Mouse (Mus musculus) NIH3T3 (cell line): ENCODE results near the gene Heatr5a.

Source experiments
- DNase-seq: peaks from one replicate; pipeline ENCODE4 v3.0.0-alpha.2; 2012; ENCODE audit warnings: low read depth

The Heatr5a gene

GRCm38 (mm10) chr12:51844771-51845256 is 126.3 kb downstream of the Heatr5a start:
- peak; percentile 94 for DNase-seq

- no peak for DNase-seq
These were observed 127.3 kb downstream of the Heatr5a start for GRCm38 (mm10) chr12:51843576-51844520.

GRCm38 (mm10) chr12:51842081-51842864 is 128.8 kb downstream of the Heatr5a start:
- DNase-seq: no peak

- DNase-seq: no peak
These were observed 131.3 kb downstream of the Heatr5a start for GRCm38 (mm10) chr12:51839856-51840255.

GRCm38 (mm10) chr12:51835219-51835618 is 135.9 kb downstream of the Heatr5a start:
- DNase-seq: no peak

GRCm38 (mm10) chr12:51831931-51832330 is 139.2 kb downstream of the Heatr5a start:
- no peak for DNase-seq

- no peak for DNase-seq
These were observed 139.8 kb downstream of the Heatr5a start for GRCm38 (mm10) chr12:51831296-51831695.

GRCm38 (mm10) chr12:51830671-51831070 is 140.4 kb downstream of the Heatr5a start:
- no peak for DNase-seq

GRCm38 (mm10) chr12:51830077-51830402 is 141.1 kb downstream of the Heatr5a start:
- no peak for DNase-seq

GRCm38 (mm10) chr12:51829290-51830076 is 141.6 kb downstream of the Heatr5a start, which contains the start of gene Hectd1:
TSS of gene Hectd1 (minus strand) at chr12:51829536.
- peak; percentile 92 for DNase-seq

- peak; percentile 83 for DNase-seq
These were observed 142.3 kb downstream of the Heatr5a start for GRCm38 (mm10) chr12:51828716-51829289.

GRCm38 (mm10) chr12:51827958-51828650 is 143.0 kb downstream of the Heatr5a start:
- DNase-seq: no peak
